In the genomic region with DNA sequence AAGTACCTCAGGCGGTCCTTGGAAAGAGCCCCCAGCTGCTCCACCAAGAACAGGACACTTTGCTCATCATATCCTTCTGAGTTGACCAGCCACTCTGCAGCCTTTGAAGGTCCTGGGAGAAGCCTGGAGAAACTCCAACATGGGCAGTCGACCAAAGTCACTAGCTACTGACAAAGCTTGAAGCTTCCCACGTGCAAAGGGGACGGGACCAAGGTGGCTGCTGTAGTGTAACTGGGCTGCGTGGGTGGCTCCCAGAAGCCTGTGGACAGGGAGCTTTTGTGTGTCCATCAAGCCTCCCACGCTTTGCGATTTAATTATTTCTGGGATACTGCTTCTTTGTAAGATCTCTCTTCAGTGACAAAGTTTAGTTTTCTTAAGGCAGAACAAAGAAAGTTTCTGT, we compare ENCODE assay signal across 17 mouse cellular contexts.
DNase-seq lines count a peak whose midpoint lies in the region; ATAC-seq lines count a peak whose summit lies in the region.
"Had no signal": no experiment of that assay in that cellular context is flagged by ENCODE, and none has a peak within 500 bp of the region (broad histone marks: within the 10 kb centered on the region; RNA-seq: fewer than 3 reads in every experiment).

No protein-coding gene starts in this region.

- H3K27ac ChIP-seq in kidney, embryonic 15.5 days = no peak overlapping the region
- no peak overlapping the region for H3K27ac ChIP-seq in midbrain, embryonic 14.5 days (replicated peaks; ENCODE audit: low read depth, low read length)
- H3K27ac ChIP-seq in midbrain, embryonic 15.5 days = no peak overlapping the region
- H3K27ac ChIP-seq: heart, embryonic 10.5 days; limb, embryonic 12.5 days; liver, embryonic 13.5 days; neural tube, embryonic 13.5 days had no signal

- no peak overlapping the region for H3K4me2 ChIP-seq in kidney, embryonic 15.5 days
- no peak overlapping the region for H3K4me2 ChIP-seq in midbrain, embryonic 14.5 days (ENCODE audit: low read length)
- no peak overlapping the region for H3K4me2 ChIP-seq in midbrain, embryonic 15.5 days
- H3K4me2 ChIP-seq: limb, embryonic 12.5 days; liver, embryonic 13.5 days; neural tube, embryonic 13.5 days had no signal

- H3K4me3 ChIP-seq in kidney, embryonic 15.5 days (replicated peaks) = no peak overlapping the region
- no peak overlapping the region for H3K4me3 ChIP-seq in midbrain, embryonic 14.5 days (replicated peaks; ENCODE audit: low read depth, low read length)
- no peak overlapping the region for H3K4me3 ChIP-seq in midbrain, embryonic 15.5 days
- H3K4me3 ChIP-seq: erythroblast, embryonic 14.5 days; heart, embryonic 10.5 days; limb, embryonic 12.5 days; liver, embryonic 13.5 days; neural tube, embryonic 13.5 days had no signal

- no peak overlapping the region for H3K9ac ChIP-seq in kidney, embryonic 15.5 days
- no peak overlapping the region for H3K9ac ChIP-seq in midbrain, embryonic 14.5 days (replicated peaks; ENCODE audit: low read length)
- no peak overlapping the region for H3K9ac ChIP-seq in midbrain, embryonic 15.5 days
- H3K9ac ChIP-seq: forebrain, postnatal 0 days; limb, embryonic 12.5 days; liver, embryonic 13.5 days; neural tube, embryonic 13.5 days had no signal

- 44% methylated on average over 7 of the region's 7 CpGs for WGBS in kidney, embryonic 15.5 days
- WGBS in midbrain, embryonic 14.5 days = 21% methylated on average over 7 of the region's 7 CpGs
- WGBS in midbrain, embryonic 15.5 days = 29% methylated on average over 7 of the region's 7 CpGs

- ATAC-seq in cerebellum, adult (ENCODE audit: insufficient number of reproducible peaks, low FRiP score, low TSS enrichment) = no peak
- 0 out of 2 replicates have a peak, but pooled peaks have one; percentile 18 for ATAC-seq in kidney, embryonic 15.5 days (replicated peaks; ENCODE audit: low FRiP score)
- no peak for ATAC-seq in midbrain, embryonic 14.5 days (ENCODE audit: low FRiP score, low TSS enrichment)
- no peak for ATAC-seq in midbrain, embryonic 15.5 days (replicated peaks)
- ATAC-seq: forebrain, postnatal 0 days had no signal

- H3K4me1 ChIP-seq in kidney, embryonic 15.5 days = peaks cover 4% of the 10 kb centered on the region; the same call in 1 of the 2 replicates
- H3K4me1 ChIP-seq in midbrain, embryonic 14.5 days (ENCODE audit: control insufficient read depth, insufficient read depth, low read length) = peaks cover 19% of the 10 kb centered on the region
- peaks cover 18% of the 10 kb centered on the region for H3K4me1 ChIP-seq in midbrain, embryonic 15.5 days
- H3K4me1 ChIP-seq: heart, embryonic 10.5 days; limb, embryonic 12.5 days; liver, embryonic 13.5 days had no signal

- no peaks in the 10 kb centered on the region for H3K36me3 ChIP-seq in kidney, embryonic 15.5 days
- H3K36me3 ChIP-seq in midbrain, embryonic 14.5 days (ENCODE audit: control insufficient read depth, insufficient read depth, low read length) = no peaks in the 10 kb centered on the region
- no peaks in the 10 kb centered on the region for H3K36me3 ChIP-seq in midbrain, embryonic 15.5 days (replicated peaks)
- H3K36me3 ChIP-seq: heart, embryonic 10.5 days; limb, embryonic 12.5 days; liver, embryonic 13.5 days; neural tube, embryonic 13.5 days had no signal

- DNase-seq in cerebellum, postnatal 10 days = peak; percentile 41 to 52
- no peak for DNase-seq in kidney, postnatal 36 days
- peak; percentile 19 for DNase-seq in midbrain, embryonic 14.5 days
- DNase-seq in testis, postnatal 10 days (ENCODE audit: low spot score) = peak; percentile 69
- no peak for DNase-seq in layer of hippocampus, postnatal 36 days
- DNase-seq: cerebellum, postnatal 36 days; forebrain, postnatal 0 days; kidney, adult 2 months; liver, embryonic 13.5 days; spleen, adult 18-20 months had no signal

- no peaks in the 10 kb centered on the region for H3K27me3 ChIP-seq in kidney, embryonic 15.5 days
- no peaks in the 10 kb centered on the region for H3K27me3 ChIP-seq in midbrain, embryonic 14.5 days (ENCODE audit: control insufficient read depth, insufficient read depth, low read length)
- H3K27me3 ChIP-seq in midbrain, embryonic 15.5 days (replicated peaks) = no peaks in the 10 kb centered on the region
- H3K27me3 ChIP-seq: limb, embryonic 12.5 days; liver, embryonic 13.5 days; neural tube, embryonic 13.5 days had no signal

- no peaks in the 10 kb centered on the region for H3K9me3 ChIP-seq in kidney, embryonic 15.5 days (replicated peaks)
- H3K9me3 ChIP-seq in midbrain, embryonic 14.5 days (ENCODE audit: control insufficient read depth, low read length) = no peaks in the 10 kb centered on the region
- H3K9me3 ChIP-seq in midbrain, embryonic 15.5 days = no peaks in the 10 kb centered on the region
- H3K9me3 ChIP-seq: heart, embryonic 10.5 days; limb, embryonic 12.5 days; liver, embryonic 13.5 days; neural tube, embryonic 13.5 days had no signal

Comparison
In these comparisons a context has a peak if more than half of its experiments do, and no peak if none do; other contexts are left out.
1. DNase-seq: peak in cerebellum, postnatal 10 days (2 of 2), midbrain, embryonic 14.5 days (single experiment) and testis, postnatal 10 days (single experiment); none in kidney, postnatal 36 days (0 of 2) and layer of hippocampus, postnatal 36 days (0 of 2).